Mouse (Mus musculus) adrenal gland, postnatal 10 days (tissue): ENCODE measurements around the gene Cdkn2a. TPM values are rescaled to one million over a fixed set of nuclear protein-coding genes. Genes with fewer than 3 reads are reported as not detected.

Source experiments
- DNase-seq: peaks from one replicate; pipeline ENCODE4 v3.0.0; 2021; ENCODE audit warnings: mixed read lengths
- long read RNA-seq, 2 experiments: library from polyadenylated mRNA; stranded (forward); transcript quantifications; one replicate each; pipeline ENCODE4 v2.0.0; 2021
- total RNA-seq, 2 experiments: library from RNA; stranded (reverse); gene quantifications; 2 replicates each; pipeline ENCODE4 v1.2.3; 2021

The Cdkn2a gene
- total RNA-seq: under 1 TPM; 0.51 to 0.67 TPM
- long read RNA-seq, experiment 1: 0 reads
- long read RNA-seq, experiment 2: 0 reads

GRCm38 (mm10) chr4:89294486-89295440, at the start of gene Cdkn2a:
Gene Cdkn2a, minus strand, starts transcription at chr4:89294653.
- peak; percentile 84 for DNase-seq

GRCm38 (mm10) chr4:89313461-89313860, 19.0 kb upstream of the Cdkn2a start:
- DNase-seq: peak; percentile 47

- peak; percentile 98 for DNase-seq
These were observed 16.2 kb upstream of the Cdkn2a start, which contains the start of gene Cdkn2b for GRCm38 (mm10) chr4:89310491-89311254. Gene Cdkn2b, minus strand, starts transcription at chr4:89311039.

- no peak for DNase-seq
These were observed 15.5 kb upstream of the Cdkn2a start for GRCm38 (mm10) chr4:89309996-89310395.

- DNase-seq: no peak
These were observed 13.5 kb upstream of the Cdkn2a start for GRCm38 (mm10) chr4:89308001-89308400.

- DNase-seq: no peak
These were observed 12.4 kb upstream of the Cdkn2a start for GRCm38 (mm10) chr4:89306798-89307365.

- DNase-seq: no peak
These were observed 11.2 kb upstream of the Cdkn2a start for GRCm38 (mm10) chr4:89305691-89306090.

GRCm38 (mm10) chr4:89303281-89303995, 9.0 kb upstream of the Cdkn2a start:
- peak; percentile 19 for DNase-seq

- DNase-seq: no peak
These were observed 7.7 kb upstream of the Cdkn2a start for GRCm38 (mm10) chr4:89302129-89302528.

- no peak for DNase-seq
These were observed 5.3 kb upstream of the Cdkn2a start for GRCm38 (mm10) chr4:89299721-89300120.

- no peak for DNase-seq
These were observed 1.2 kb upstream of the Cdkn2a start for GRCm38 (mm10) chr4:89295441-89296220.

- no peak for DNase-seq
These were observed 365 bp downstream of the Cdkn2a start for GRCm38 (mm10) chr4:89294091-89294485.

- no peak for DNase-seq
These were observed 937 bp downstream of the Cdkn2a start for GRCm38 (mm10) chr4:89293516-89293915.

GRCm38 (mm10) chr4:89289028-89289427, 5.4 kb downstream of the Cdkn2a start:
- no peak for DNase-seq

- no peak for DNase-seq
These were observed 7.9 kb downstream of the Cdkn2a start for GRCm38 (mm10) chr4:89286566-89286965.

GRCm38 (mm10) chr4:89285688-89286087, 8.8 kb downstream of the Cdkn2a start:
- DNase-seq: no peak

- no peak for DNase-seq
These were observed 11.8 kb downstream of the Cdkn2a start for GRCm38 (mm10) chr4:89282661-89283060.

GRCm38 (mm10) chr4:89282036-89282566, 12.4 kb downstream of the Cdkn2a start:
- DNase-seq: peak; percentile 33

- DNase-seq: no peak
These were observed 13.2 kb downstream of the Cdkn2a start for GRCm38 (mm10) chr4:89281236-89281635.

GRCm38 (mm10) chr4:89279641-89280040, 14.8 kb downstream of the Cdkn2a start:
- DNase-seq: no peak
